Mouse (Mus musculus) frontal cortex, adult 2 months (tissue): ENCODE results near the gene Ppm1e. TPM values are rescaled to one million over a fixed set of nuclear protein-coding genes. Genes with fewer than 3 reads are reported as not detected.

Source experiments
- DNase-seq, 2 experiments: peaks; one replicate each; pipeline ENCODE4 v3.0.0; 2022; ENCODE audit warnings: low spot score in 1 of 2; ENCODE audit errors: extremely low spot score in 1 of 2
- polyA plus RNA-seq: library from polyadenylated mRNA; depleted of rRNA; stranded (reverse); fragments of >200 nt; gene quantifications from 2 replicates; pipeline ENCODE4 v1.2.3, GENCODE M21; 2012

The Ppm1e gene
- polyA plus RNA-seq, 1 experiment, result 144 TPM

GRCm38 (mm10) chr11:87254149-87254548 lies 104.7 kb downstream of the Ppm1e start:
- DNase-seq, result no peak

GRCm38 (mm10) chr11:87253294-87253693 lies 105.5 kb downstream of the Ppm1e start:
- DNase-seq, result no peak

GRCm38 (mm10) chr11:87250132-87250531 lies 108.7 kb downstream of the Ppm1e start:
- DNase-seq, result no peak

DNA sequence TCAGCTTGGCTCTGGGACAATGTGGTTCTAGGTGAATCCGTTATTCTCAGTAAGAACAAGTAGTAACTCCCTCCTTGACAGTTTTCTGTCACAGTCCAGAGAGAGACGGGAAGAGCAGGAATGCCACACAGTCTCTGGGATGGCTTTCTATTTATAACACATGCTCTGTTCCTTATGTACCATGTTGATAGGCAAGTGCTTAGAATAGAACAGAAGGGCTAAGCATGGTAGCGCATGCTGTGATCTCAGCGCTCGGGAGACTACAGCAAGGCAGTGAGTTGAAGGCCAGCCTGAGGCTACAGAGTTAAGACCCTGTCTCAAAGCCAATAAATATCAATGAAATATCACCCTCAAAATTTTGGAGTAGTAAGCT lies 111.3 kb downstream of the Ppm1e start:
- DNase-seq, result peak in 1 of 2 experiments; percentile 54

GRCm38 (mm10) chr11:87246724-87247493 lies 111.9 kb downstream of the Ppm1e start:
- DNase-seq, result no peak

DNA sequence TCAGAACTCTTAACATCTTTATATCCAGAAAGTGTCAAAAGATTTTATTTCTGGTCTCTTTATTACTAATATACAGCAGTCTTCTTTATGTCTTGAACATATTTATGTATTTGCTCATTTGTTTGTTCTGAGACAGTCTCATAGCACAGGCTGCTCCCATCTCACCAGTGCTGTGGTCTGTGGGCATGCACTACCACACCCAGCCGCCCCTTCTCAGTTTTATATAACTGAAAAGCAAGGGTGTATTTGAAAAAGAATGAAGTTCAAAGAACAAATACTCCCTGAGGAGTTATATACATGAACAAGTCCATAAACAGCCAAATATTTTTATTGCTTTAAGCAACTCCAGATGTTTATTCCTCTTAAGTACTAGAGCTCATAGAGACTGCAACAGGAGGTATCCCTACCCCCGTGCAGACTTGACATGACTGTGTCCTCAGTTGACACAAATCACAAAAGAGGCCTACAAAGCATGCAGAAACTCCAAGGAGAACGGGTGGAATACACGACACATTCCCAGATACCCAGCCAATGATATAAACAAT lies 112.6 kb downstream of the Ppm1e start:
- no peak for DNase-seq

DNA sequence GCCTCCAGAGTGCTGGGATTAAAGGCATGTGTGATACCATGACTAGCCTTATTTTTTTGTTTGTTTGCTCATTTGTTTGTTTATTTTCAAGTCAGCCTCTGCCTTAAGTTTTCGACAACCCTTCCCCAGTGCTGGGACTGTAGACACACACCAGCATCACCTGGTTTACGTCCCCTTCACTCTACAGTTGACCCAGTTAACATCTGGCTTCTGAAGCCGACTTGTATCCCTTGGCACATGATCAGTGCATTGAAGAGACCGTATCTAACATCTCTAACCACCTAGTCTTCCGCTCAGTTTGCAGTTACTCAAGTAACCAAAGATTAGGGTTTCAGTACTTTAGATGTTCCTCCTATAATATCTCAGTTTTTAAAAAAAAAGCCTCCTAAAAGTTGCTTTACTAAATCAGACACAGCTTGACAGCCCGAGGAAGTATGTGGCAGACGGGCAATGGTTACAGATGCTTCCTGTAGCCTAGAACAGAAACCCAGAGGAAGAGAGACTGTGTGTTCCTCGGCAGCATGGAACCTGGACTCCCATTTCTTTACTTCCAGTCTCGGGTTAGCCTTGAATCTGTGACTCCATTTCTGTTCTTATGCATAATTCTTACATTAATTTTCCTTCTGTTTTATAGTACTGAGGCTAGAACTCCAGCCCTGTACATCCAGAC lies 113.5 kb downstream of the Ppm1e start:
- no peak for DNase-seq

DNA sequence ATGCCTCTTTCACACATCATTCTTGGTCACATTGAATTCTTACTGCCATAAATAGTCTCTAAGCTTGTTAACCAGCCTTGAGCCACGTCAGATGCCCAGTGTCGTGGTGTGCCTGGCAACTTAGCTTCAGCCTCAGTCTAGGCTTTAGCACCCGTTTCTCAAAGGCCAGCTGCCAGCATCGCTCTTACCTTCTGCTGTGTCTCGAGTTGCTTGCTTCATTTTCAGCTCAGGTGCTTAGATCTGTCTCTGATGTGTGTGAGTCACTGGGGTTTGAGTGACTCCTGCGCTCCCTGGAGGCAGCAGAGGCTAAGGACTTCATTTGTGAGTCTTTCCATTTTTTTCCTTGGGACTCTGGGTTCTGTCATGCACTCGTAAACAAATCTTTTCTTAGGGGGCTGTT lies 117.6 kb downstream of the Ppm1e start:
- peak in 1 of 2 experiments; percentile 48 for DNase-seq

- peak; percentile 36 to 46 for DNase-seq
Observed at GRCm38 (mm10) chr11:87240833-87241215, 118.0 kb downstream of the Ppm1e start.

GRCm38 (mm10) chr11:87240141-87240832 lies 118.5 kb downstream of the Ppm1e start:
- no peak for DNase-seq

DNA sequence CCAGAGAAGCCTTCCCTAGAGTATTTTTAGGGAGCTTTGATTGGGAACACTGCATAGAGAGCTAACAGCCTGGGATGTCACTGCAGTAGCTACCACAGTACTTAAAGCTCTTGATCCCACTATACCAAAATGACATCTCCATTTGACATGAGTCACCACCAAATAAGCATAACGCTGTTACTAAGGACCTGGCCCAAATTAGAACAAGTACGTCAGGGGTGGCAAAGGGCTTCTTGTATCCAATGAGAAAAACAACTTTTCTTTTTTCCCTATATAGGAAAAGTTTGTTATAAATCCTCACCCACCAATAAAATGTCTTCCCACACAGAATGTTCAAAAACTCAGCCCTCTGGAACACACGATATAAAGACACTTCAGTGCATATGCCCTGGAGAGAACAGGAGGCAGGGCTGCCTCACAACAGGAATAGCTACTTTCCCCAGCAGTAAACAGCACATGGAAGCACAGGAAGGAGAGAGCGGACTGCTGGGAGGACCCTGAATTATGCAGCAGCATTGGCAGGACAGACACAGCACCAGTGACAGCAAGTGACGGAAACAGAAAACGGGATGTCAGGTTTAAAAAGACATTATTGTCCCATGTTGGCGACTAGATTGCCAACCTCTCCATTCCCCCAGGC lies 119.8 kb downstream of the Ppm1e start:
- peak in 1 of 2 experiments; percentile 48 for DNase-seq

DNA sequence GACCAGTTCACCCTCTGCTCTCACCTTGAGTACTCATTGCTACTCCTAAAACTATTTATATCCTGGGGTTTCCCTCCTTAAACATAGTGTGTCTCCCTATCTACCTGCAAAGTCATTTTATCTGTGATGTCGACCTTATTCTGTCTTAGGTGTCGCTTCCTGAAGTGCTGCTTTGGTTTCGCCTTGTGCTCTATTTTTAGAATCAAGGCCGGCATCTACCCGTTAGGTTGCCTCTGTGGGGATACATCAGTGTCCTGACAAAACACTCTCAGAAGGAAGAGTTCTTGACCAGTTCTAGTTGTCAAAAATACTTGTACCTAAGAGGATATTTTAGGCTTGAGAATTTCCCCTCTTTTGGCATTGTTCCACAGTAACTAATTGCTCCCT lies 123.3 kb downstream of the Ppm1e start:
- DNase-seq, result no peak

- DNase-seq, result peak in 1 of 2 experiments; percentile 60
Observed at GRCm38 (mm10) chr11:87234743-87235485, 123.9 kb downstream of the Ppm1e start.

GRCm38 (mm10) chr11:87233377-87233776 lies 125.4 kb downstream of the Ppm1e start:
- DNase-seq, result peak in 1 of 2 experiments; percentile 24

GRCm38 (mm10) chr11:87227056-87227455 lies 131.8 kb downstream of the Ppm1e start:
- DNase-seq, result no peak

- DNase-seq, result no peak
Observed at GRCm38 (mm10) chr11:87222686-87223085, 136.1 kb downstream of the Ppm1e start.

DNA sequence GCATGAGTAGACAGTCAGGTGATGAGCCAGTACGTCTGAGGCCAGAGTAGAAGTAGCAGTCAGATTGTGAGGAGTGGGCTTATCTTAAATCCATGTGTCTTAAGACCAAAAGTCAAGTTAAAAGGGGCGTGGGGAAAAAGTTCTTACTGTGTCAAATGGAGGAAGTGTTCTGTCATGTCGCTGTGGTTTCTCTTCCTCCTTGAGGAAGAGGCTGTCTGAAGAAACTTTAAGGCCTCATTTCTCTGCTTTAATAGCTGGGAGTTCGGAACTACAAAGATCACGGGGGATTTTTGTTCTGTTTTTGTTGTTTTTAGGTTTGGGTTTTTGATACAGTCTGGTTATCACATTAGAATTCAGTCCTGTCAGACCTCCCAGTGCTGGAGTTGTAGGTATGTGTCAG lies 146.5 kb downstream of the Ppm1e start:
- DNase-seq, result no peak
